Mouse (Mus musculus): Measurements from ENCODE around the gene Mrpl43.

- TF ChIP-seq POLR2A (IDR thresholded peaks at IDR 0.05; ENCODE audit: control insufficient read depth, low read depth, low read length) (no peak), CTCF (IDR thresholded peaks at IDR 0.05; ENCODE audit: control insufficient read depth, insufficient read depth, insufficient replicate concordance, low read depth, low read length) (no peak)
Observed at GRCm38 (mm10) chr19:45029571-45029970, 23.3 kb upstream of the Mrpl43 start.
